Mouse (Mus musculus): ENCODE measurements around the gene Smox.

- TF ChIP-seq CTCF (IDR thresholded peaks at IDR 0.05; ENCODE audit: low read depth, low read length) = no peak
- TF ChIP-seq POLR2A (IDR thresholded peaks at IDR 0.05; ENCODE audit: borderline replicate concordance, low read depth, low read length) = no peak
These were observed 17.2 kb downstream of the Smox start for GRCm38 (mm10) chr2:131508501-131508900.
